Mouse (Mus musculus): ENCODE measurements around the gene Caln1.
"Not testable (repeated sequence)": the region's sequence is repeated elsewhere in the genome, so short reads cannot be mapped to it uniquely, and the experiment has no call there.

The Caln1 gene

DNA sequence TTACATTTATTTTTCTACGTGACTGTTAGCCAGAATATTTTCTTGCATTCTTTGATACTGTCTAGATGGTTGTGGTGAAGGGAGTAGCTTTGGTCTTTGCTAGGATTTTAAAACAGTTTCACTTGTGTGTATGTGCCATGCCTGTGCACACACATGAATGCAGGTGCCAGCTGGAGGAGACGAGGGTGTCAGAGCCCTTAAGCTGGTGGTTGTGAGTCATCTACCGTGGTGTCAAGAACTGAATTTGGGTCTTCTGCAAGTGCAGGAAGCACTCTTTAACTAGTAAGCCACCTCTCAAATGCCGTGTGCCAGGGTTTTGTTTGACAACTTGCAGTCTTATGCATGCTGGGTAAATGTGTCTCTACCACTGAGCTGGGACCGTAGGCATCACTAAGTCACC lies 178.2 kb downstream of the Caln1 start:
- DNase-seq (ENCODE audit: low spot score in 2 of 2): peak in 1 of 2 experiments; percentile 21

DNA sequence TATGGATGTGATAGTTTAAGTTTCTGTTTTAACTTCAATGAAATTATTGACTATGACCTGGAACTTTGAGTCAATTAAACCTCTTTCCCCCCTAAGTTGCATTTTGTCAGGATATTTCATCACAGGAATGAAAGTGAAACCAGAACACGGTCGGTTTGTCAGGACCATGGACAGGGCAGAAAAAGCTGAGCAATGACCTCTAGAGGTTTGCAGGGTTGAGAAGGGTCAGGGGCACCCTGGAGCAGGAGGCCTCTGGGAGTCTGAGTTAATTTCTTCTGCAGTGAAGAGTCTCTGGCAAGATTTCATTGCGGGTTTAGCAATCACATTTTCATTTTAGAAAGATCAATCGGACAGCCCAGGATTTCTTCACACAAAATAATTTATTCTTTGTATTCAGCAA lies 184.7 kb downstream of the Caln1 start:
- DNase-seq (ENCODE audit: low spot score in 2 of 2): no peak

DNA sequence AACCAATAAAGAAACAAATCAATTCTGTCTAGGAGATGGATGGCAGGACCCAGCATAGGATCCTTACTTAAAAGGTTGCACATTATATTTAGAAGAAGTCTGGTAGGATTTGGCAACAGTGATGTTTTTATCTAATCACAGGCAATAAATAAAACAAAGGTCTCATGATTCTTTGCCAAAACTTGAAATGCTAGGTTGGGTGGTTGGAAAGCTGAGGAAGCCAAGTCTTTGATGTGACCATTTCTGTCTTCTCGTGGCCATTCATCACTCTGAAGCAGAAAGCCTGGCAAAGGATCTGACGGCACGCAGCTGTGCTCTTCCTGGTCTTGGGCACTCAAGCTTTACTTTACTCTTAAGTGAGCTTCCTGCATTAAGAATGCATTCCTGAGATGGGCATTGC lies 193.9 kb downstream of the Caln1 start:
- DNase-seq (ENCODE audit: low spot score in 2 of 2): no peak

DNA sequence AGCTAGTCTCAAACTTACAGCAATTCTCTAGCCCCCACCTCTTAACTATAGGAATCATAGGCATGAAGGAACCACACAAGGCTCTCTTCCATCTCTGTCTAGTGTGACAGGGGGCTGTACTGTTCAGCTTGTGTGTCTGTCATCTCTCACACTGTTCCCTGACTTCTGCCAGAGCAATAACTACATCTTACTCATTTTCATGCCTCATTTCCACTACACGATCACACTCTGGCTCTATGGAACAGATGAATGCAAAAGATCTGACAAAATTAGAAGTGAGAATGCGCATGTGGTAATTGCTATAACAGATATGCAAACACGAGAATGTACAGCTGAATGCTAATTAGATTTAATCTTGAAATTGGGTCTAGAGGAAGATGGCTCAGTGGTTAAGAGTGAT lies 196.7 kb downstream of the Caln1 start:
- DNase-seq (ENCODE audit: low spot score in 2 of 2): peak in 1 of 2 experiments; percentile 16

DNA sequence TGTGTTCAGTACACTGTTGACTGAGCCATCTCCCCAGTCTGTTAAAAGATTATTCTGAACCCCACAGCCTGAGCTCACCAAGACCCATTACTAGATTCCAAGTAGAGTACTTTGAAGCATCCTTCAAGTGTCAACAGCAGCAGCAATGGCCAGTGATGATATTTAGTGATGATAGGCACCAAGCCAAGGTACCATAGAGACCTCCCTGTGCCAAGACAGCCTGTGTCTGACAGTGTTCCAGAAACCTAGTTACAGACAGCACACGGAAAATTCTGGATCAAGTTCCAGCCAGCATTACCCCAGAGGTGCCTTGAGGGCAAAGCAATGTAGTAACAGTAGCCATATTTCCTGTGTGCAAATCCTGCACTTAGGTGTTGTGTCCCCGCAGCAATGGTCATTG lies 208.3 kb downstream of the Caln1 start:
- DNase-seq (ENCODE audit: low spot score in 2 of 2): no peak

DNA sequence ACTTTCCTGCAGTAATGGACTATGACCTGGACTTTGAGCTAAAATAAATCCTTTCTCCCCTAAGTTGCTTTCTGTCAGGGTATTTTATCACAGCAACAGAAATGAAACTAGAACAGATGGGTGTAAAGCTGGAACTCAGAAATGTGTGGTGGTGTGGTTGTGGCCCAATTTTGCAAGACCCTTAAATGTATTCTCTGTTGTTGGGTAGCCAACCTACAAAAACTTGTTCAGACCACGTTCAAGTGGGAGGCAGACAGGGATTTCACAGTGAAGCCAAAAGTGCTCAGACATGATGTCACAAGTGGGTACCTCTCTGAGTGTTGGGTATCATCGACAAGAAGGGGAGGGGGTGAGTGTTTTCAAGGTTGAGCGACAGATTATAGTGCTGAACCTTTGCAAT lies 214.8 kb downstream of the Caln1 start:
- no peak for DNase-seq (ENCODE audit: low spot score in 2 of 2)

DNA sequence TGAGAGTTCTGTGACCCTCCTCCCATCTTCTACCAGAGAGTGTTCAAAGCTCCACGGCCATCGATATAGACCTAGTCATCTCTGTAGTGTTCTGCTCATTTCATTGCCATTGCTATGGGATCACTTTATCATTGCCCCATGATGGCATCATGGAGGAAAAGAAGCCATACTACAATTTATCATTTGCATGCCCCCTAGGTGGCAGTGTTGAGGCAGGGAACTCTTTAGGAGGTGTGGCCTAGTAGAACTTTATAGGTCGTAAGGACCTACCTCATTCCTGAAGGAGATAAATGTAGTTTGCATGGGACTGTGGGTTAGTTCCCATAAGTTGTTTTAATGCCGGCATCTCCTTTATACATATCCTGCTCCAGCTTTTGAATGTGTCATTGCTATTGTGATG lies 217.0 kb downstream of the Caln1 start:
- DNase-seq (ENCODE audit: low spot score in 2 of 2): no peak

DNA sequence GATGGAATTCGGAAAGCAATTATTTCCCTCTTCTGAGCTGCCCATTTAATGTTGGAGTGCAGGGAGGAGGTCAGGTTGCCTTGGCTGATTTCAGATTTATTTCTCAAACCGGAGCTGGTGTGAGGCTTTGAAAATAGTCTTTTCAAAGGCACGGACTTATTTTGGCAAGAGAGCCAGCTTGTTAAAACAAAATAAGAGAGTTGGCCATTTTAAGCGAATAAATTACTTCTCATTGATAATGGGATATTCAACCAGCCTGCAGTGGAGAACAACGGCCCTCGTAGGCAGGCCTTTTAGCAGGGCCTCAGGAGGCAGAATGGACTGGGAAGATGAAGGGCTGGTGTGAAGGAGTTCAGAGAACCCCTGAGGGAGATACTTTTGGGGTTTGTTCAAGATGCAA lies 227.3 kb downstream of the Caln1 start:
- no peak for DNase-seq (ENCODE audit: low spot score in 2 of 2)

DNA sequence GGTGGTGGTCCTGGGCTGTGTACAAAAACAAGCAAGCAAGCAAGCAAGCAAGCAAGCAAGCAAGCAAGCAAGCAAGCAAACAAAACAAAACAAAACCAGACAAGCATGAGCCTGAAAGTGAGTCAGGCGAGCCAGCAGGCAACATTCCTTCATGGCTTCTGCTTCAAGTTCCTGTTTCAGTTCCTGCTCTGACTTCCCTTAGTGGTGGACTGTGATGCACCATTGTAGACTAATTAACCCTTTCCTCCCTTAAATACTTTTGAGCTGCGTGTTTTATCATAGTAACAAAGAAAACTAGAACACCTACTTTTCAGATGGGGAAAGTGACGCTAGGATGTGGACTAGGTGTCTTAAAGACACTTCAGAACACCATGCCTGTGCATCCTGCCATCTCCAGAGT lies 244.4 kb downstream of the Caln1 start:
- DNase-seq (ENCODE audit: low spot score in 2 of 2): no peak

DNA sequence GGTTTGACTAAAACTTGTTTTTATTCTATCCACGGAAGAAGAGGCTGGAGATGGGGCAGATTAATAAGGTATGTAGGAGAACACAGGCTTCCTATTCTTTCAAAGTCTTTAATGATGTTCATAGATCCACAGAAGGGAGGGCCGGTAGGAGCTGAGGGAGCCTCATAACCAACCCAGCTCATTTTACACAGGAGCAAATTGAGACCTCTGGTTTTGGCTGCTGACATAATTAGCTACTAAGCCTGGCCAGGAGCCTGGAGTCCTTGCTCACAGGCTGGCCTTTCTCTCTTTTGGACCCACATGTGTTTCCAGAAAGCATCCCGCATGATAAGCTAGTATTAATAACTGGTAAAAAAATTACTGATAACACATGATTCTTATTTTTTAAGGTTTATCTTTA lies 245.0 kb downstream of the Caln1 start:
- no peak for DNase-seq (ENCODE audit: low spot score in 2 of 2)

DNA sequence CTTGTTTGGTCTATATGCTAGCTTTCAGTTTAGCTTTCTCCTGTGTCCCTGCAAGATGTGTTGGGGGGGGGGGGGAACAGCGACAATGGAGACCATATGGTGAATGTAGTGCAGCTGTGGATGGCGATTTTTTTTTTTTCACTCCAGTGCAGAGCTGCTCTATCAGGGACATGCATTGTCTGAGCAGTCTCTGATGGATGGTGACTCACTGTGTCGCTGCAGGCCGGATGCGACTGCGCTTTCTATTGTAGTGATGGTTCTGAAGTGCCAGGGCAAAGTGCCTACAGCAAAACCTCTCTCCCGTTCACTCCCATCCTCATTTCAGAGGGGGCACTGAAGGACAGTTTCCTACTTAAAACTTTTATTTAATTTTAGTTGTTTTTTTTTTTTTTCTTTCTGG lies 250.8 kb downstream of the Caln1 start:
- DNase-seq (ENCODE audit: low spot score in 2 of 2): no peak

DNA sequence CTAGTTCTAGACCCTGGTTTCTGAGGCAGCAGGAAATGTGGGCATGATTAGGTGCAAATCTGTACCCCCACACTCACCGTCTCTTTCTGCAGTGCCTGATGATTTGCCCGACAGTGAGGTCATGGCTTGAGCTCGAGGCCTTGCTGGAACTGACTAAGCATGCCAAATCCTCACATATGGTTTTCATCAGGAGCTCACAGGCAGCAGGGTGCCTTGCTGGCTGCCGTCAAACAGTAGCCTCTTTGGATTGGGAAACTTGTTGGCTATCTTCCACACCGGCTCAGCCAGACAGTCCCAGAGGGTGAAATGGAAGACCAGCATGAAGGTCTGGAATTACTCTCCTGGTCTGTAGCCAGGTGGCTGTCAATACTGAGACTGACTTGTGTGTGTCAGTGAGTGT lies 254.0 kb downstream of the Caln1 start:
- no peak for DNase-seq (ENCODE audit: low spot score in 2 of 2)

DNA sequence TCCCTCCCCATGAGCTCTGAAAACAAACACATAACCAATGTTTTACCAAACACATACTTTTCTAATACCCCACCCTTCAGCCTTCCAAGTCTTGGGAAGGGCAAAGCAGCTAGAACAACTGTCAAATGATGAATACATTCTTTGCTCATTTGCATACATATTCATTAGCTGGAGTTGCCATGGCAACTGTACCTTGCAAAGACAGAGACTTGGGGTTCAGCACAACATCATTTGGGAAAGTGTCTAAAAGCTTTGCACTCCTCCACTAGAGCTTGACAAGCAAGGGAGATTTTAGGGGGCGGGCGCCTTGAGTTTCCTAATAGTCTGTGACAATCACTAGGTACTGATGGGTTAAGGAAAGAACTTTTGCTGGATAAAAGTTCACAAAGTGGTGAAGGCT lies 258.5 kb downstream of the Caln1 start:
- DNase-seq (ENCODE audit: low spot score in 2 of 2): peak; percentile 27 to 57

DNA sequence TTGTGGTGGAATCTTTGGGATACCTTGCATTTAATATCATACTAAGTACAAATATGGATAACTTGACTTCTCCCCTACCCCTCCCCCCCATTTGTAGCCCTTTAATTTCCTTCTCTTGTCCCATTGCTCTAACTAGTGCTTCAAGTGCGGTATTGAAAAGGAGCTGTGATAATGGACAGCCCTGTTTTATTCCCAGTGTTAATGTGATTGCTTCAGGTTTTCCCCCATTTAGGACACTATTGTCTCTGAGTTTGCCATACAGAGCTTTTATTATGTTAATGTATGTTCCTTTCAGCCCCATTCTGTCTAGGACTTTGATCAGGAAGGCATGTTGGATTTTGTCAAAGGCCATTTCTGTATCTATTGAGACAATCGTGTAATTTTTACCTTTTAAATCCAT lies 266.1 kb downstream of the Caln1 start:
- no peak for DNase-seq (ENCODE audit: low spot score in 2 of 2)

DNA sequence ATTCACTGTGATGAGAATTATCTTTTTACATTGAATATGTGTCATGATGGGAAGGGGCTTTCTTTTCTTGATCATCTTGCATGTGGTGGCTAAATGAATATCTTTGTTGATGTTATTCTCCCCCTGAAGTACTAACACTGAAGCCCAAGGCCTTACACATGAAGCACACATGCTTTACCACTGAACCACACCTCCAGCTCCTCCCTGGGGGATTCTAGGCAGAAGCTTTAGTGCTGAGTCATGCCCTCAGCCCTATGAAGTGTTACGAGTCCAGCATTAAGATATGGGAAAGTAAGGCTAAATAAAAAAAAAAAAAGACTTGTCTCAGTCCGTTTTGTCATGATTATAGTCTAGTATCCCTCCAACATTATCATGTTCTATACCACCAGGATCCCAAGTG lies 272.6 kb downstream of the Caln1 start:
- DNase-seq (ENCODE audit: low spot score in 2 of 2): no peak

DNA sequence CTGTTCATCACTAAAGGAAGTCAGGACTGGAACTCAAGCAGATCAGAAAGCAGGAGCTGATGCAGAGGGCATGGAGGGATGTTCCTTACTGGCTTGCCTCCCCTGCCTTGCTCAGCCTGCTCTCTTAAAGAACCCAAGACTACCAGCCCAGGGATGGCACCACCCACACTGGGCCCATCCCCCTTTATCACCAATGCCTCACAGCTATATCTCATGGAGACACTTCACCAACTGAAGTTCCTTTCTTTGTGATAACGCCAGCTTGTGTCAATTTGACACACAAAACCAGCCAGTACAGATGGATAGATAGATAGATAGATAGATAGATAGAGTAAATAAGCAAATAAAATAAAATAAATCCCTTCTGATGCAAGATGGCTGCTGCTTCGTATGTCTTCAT lies 276.9 kb downstream of the Caln1 start:
- DNase-seq (ENCODE audit: low spot score in 2 of 2): not testable (repeated sequence)

DNA sequence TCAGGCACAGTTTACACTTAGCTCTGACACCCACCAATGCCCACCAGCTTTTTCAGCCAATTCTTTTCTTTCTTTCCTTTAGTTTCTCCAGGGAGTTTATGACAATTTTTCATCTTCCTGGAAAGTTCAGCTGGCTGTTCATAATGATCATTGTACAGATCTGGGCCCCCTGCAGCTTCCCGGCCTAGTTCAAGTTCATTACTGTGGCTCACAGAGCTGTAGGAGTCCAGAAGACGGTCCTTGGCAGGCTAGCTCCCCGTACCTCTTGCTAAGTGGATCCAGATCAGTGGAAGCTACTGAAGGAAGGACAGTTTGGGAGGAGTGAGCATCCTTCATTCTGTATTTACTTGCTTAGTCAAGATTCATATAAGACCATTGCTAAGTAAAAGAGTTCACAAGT lies 288.9 kb downstream of the Caln1 start:
- DNase-seq (ENCODE audit: low spot score in 2 of 2): no peak

DNA sequence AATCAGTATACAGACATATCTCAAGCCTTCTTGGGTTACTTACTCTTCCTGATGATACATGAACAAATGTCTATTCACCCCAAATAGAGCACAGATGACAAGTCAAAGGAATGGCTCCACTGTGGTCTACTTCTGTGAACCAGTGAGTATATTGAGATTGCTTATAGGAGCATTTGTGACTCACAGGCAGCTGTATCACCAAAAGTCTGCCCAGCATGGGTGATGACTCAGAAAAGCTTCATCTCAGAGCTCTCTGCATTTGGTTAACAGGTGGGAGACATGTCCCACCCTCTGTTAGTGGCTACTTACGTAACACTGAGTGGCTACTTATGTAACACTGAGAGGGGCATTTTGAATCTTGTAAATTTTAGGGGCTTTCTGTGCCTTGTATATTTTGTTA lies 296.8 kb downstream of the Caln1 start:
- DNase-seq (ENCODE audit: low spot score in 2 of 2): peak in 1 of 2 experiments; percentile 31

DNA sequence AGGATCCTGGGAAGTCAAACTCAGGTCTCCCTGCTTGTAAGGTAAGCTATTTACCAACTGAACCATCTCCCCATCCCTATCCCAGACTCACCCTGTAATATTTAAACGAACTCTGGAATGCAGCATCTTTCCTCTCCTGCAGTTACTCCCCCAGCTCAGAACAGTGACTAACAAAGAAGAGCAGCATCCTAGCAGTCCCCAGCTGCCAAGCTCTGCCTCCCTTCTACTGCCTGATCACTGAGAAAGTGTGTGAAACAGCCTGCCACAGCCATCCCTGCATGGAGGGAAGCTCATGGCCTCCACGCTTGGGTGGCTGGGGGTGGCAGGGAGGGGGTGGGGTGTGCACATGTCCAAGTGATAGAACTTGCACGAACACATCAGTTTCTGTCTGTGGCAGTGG lies 303.3 kb downstream of the Caln1 start:
- DNase-seq (ENCODE audit: low spot score in 2 of 2): peak in 1 of 2 experiments; percentile 16

DNA sequence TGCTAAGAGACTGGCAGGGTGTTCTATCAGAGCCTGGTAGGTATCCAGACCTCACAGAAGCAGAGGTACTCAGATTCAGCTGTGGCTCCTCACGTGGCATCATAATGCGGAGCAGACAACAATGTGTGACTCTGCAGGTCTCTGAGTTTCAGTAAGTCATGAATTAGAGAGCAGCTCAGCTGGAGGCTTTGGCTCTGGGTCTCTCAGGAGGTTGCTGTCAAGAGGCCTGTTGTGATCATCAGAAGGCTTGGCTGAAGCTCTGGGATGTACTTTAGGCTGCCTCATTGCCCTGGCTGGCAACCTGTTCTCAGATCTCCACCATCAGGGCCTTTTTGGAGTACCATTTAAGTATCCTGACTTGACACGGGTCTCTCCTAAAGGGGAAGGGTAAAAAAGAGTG lies 303.8 kb downstream of the Caln1 start:
- DNase-seq (ENCODE audit: low spot score in 2 of 2): no peak

DNA sequence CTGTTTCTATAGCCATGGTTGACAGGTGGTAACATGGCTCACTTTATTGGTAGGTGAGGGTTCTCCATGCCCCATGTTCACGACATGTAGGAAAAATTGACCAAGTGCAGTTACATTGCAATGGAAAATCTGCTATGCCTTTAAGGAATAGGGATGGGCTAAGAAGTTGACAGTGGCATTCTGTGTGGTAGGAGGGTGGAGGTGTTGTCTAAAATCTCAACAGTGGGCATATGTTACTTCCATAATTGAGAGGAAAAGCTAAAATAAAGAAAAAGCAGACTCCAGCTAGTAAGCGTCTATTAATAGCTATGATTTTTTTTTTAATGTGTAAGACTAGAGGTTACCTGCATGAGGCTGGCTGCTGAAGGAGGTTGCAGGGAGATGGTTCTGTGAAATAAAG lies 308.6 kb downstream of the Caln1 start:
- no peak for DNase-seq (ENCODE audit: low spot score in 2 of 2)

DNA sequence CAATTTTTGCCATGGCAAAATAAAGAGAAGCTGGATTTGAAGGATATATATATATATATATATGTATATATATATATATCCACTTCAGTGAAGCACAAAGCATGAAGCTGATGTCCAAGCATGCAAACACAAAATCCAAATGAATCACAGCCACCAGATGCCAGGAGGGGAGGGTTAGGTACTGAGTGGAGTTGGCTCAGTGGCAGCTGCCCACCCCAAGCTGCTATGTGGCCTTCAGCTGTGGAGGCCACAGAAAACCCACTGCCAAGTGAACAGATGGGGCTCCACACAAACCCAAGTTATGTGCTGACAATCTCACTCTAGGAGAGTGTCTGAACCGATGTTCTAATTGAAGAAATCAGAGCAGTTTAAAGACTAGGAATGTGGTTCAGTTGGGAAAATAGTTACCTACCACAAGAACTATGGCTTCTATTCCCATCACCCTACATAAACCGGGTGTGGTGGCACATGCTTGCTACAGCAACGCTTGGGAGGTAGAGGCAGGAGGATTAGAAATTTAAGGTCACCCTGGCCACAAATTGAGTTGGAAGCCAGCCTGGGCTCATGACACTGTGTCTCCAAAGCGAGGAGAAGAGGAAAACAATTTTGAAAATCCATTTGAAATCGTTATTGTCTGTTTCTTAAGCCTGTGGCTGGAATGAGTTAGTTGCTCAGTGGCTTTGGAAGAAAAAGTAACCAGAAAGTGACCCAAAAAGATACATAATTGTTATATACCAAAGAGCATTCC lies 316.8 kb downstream of the Caln1 start:
- peak; percentile 33 to 78 for DNase-seq (ENCODE audit: low spot score in 2 of 2)

DNA sequence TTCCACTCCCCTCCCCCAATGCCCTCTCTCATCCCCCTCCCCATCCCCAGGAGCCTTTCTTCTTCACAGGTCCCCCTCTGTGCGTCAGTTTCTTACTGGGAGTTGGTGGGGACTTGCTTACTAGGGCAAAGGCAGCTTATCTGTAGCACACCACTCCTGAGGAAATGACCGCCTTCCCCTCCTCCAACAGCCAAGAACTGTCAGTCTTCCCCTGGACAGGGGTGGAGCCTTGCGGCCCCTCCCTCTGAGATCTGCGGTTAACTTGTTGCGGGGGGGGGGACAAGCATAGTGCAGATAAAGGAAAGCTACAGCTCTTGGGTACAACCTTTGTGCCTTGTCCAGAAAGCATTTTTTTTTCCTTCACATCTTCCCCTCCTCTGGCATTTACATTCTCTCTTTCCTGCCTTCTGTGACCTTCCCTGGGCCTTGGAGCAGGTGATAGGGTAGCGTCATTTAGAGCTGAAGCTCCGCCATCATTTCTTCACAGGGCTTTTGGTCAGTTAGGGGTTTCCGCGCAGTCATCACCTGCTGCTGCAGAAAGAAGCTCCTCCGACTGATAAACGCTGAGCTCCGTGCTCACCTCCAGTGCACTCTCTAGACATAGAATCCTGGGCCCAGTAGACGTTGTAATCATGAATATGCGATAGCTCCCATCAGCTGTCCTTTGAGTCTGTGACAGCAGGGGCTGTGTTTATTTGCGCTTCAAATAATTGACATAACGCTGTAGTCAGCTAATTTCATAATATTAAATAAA lies 319.3 kb downstream of the Caln1 start:
- no peak for DNase-seq (ENCODE audit: low spot score in 2 of 2)

DNA sequence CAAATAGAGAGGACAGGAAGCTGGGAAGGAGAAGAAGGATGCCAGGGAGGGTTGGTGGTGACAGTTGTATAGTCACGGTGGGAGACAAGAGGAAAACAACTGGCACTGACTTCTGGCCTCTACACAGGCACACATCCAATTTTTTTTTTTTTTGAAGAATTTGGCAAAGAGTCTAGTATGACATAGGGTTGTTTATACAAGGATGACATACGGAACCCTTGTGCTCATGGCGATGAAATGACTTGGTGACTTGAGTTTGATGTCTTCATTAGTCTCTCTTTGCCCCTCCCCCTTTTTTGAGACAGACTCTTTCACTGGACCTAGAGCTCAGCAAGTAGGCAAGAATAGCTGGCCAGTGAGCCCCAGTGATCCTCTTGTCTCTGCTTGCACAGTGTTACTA lies 322.1 kb downstream of the Caln1 start:
- DNase-seq (ENCODE audit: low spot score in 2 of 2): no peak
